In genomic region chr3:100163556-100163955, GRCm38 (mm10) we compare ENCODE assay signal across 9 mouse cellular contexts. TPM values are rescaled to one million over a fixed set of nuclear protein-coding genes. Genes with fewer than 3 reads are reported as not detected.
DNase-seq lines count a peak whose midpoint lies in the region; ATAC-seq lines count a peak whose summit lies in the region.
"Had no signal": no experiment of that assay in that cellular context is flagged by ENCODE, and none has a peak within 500 bp of the region (broad histone marks: within the 10 kb centered on the region; RNA-seq: fewer than 3 reads in every experiment).

No protein-coding gene starts in this region.

- H3K9ac ChIP-seq in forebrain, embryonic 13.5 days: 0 out of 2 replicates have a peak overlapping the region, but pooled peaks have one; percentile 13
- no peak overlapping the region for H3K9ac ChIP-seq in liver, embryonic 15.5 days

- H3K27ac ChIP-seq in forebrain, embryonic 13.5 days: no peak overlapping the region
- no peak overlapping the region for H3K27ac ChIP-seq in forebrain, embryonic 10.5 days
- no peak overlapping the region for H3K27ac ChIP-seq in liver, embryonic 15.5 days (replicated peaks)

- WGBS in forebrain, embryonic 13.5 days: 74% methylated on average over 2 of the region's 2 CpGs
- 88% methylated on average over 2 of the region's 2 CpGs for whole genome bisulfite sequencing in forebrain, embryonic 10.5 days
- 61% methylated on average over 2 of the region's 2 CpGs for WGBS in liver, embryonic 15.5 days (ENCODE audit: insufficient replicate concordance)

- no peak for DNase-seq in forebrain, embryonic 10.5 days (ENCODE audit: extremely low spot score, low spot score)
- DNase-seq in 3T3-L1 (ENCODE audit: low read depth, low spot score) (peak; percentile 57), adipocyte (ENCODE audit: low spot score) (peak; percentile 40)
- no peak for DNase-seq in embryo, embryonic 10 days (ENCODE audit: low spot score)
- DNase-seq: heart, adult 18-20 months; kidney, postnatal 25 days had no signal

- H3K4me2 ChIP-seq in forebrain, embryonic 13.5 days: peak overlapping the region; percentile 73
- H3K4me2 ChIP-seq in liver, embryonic 15.5 days: peak overlapping the region; percentile 94

- no peak for ATAC-seq in forebrain, embryonic 13.5 days
- ATAC-seq in liver, embryonic 15.5 days (ENCODE audit: insufficient read depth): no peak
- ATAC-seq in activated CD4-positive, CD25-positive, alpha-beta regulatory T cell, adult 4 months: no peak

- no peaks in the 10 kb centered on the region for H3K9me3 ChIP-seq in forebrain, embryonic 13.5 days (replicated peaks)
- H3K9me3 ChIP-seq in forebrain, embryonic 10.5 days: no peaks in the 10 kb centered on the region
- no peaks in the 10 kb centered on the region for H3K9me3 ChIP-seq in liver, embryonic 15.5 days (replicated peaks)

- H3K4me1 ChIP-seq in forebrain, embryonic 13.5 days: peaks cover 18% of the 10 kb centered on the region
- peaks cover 24% of the 10 kb centered on the region for H3K4me1 ChIP-seq in forebrain, embryonic 10.5 days
- H3K4me1 ChIP-seq in liver, embryonic 15.5 days (replicated peaks): peaks cover 37% of the 10 kb centered on the region

- H3K36me3 ChIP-seq in forebrain, embryonic 13.5 days (ENCODE audit: poor library complexity, severe bottlenecking): peaks cover 20% of the 10 kb centered on the region
- H3K36me3 ChIP-seq in forebrain, embryonic 10.5 days (replicated peaks): peaks cover 26% of the 10 kb centered on the region
- H3K36me3 ChIP-seq in liver, embryonic 15.5 days (replicated peaks): peaks cover 25% of the 10 kb centered on the region

- no peak overlapping the region for H3K4me3 ChIP-seq in forebrain, embryonic 13.5 days
- no peak overlapping the region for H3K4me3 ChIP-seq in forebrain, embryonic 10.5 days
- H3K4me3 ChIP-seq in liver, embryonic 15.5 days (replicated peaks): peak overlapping the region; percentile 85

- no peaks in the 10 kb centered on the region for H3K27me3 ChIP-seq in forebrain, embryonic 13.5 days
- H3K27me3 ChIP-seq in forebrain, embryonic 10.5 days (ENCODE audit: poor library complexity, severe bottlenecking): no peaks in the 10 kb centered on the region
- no peaks in the 10 kb centered on the region for H3K27me3 ChIP-seq in liver, embryonic 15.5 days

RNA-seq across cellular contexts. Expression of gene Wdr3, which starts 1.3 kb away (rescaled TPM):
- 49.4 and 50.7 TPM in 2 replicates for polyA plus RNA-seq in forebrain, embryonic 13.5 days (2015; fragmentation: Nextera tagmentation; extraction: Ambion mirVana)
- polyA plus RNA-seq in forebrain, embryonic 10.5 days (2016; fragmentation: Nextera tagmentation; extraction: Ambion mirVana): 62.9 and 66.1 TPM in 2 replicates
- polyA plus RNA-seq in liver, embryonic 15.5 days (2015; fragmentation: Nextera tagmentation; extraction: Ambion mirVana): 21.6 and 22.2 TPM in 2 replicates
- polyA plus RNA-seq in activated CD4-positive, CD25-positive, alpha-beta regulatory T cell, adult 4 months (2017; shearing (Covaris generic)): 10 to 100 TPM; 30.9 to 41.0 TPM

RNA-seq across cellular contexts. Expression of gene Gdap2, which starts 1.4 kb away (rescaled TPM):
- 37.2 and 39.3 TPM in 2 replicates for polyA plus RNA-seq in forebrain, embryonic 13.5 days (2015; fragmentation: Nextera tagmentation; extraction: Ambion mirVana)
- 25.2 and 25.9 TPM in 2 replicates for polyA plus RNA-seq in forebrain, embryonic 10.5 days (2016; fragmentation: Nextera tagmentation; extraction: Ambion mirVana)
- polyA plus RNA-seq in liver, embryonic 15.5 days (2015; fragmentation: Nextera tagmentation; extraction: Ambion mirVana): 17.8 and 18.6 TPM in 2 replicates
- 10 to 100 TPM; 31.6 to 39.2 TPM for polyA plus RNA-seq in activated CD4-positive, CD25-positive, alpha-beta regulatory T cell, adult 4 months (2017; shearing (Covaris generic))

Comparison
In these comparisons a context has a peak if more than half of its experiments do, and no peak if none do; other contexts are left out.
1. DNase-seq: peak in 3T3-L1 (single experiment) and adipocyte (single experiment); none in forebrain, embryonic 10.5 days (single experiment) and embryo, embryonic 10 days (single experiment).